Mouse (Mus musculus) spleen, adult 2 months (tissue): ENCODE data around the gene Apba1.

Experiments
- CTCF ChIP-seq: fragments of 200-500 bp; IDR thresholded peaks from 2 replicates; pipeline ENCODE4 v1.5.1; 2011; ENCODE audit warnings: mild to moderate bottlenecking, inconsistent platforms; ENCODE audit not compliant: insufficient read depth, insufficient read length, insufficient replicate concordance; ENCODE audit errors: extremely low read depth
- POLR2A ChIP-seq: fragments of 200-500 bp; IDR thresholded peaks from 2 replicates; pipeline ENCODE4 v1.6.1; 2011; ENCODE audit warnings: low read depth, low read length, inconsistent platforms

- TF ChIP-seq CTCF (no peak), POLR2A (no peak)
Observed at GRCm38 (mm10) chr19:23819882-23820281, 61.2 kb downstream of the Apba1 start.
